Mouse (Mus musculus): ENCODE results near the gene Mast4.

DNA sequence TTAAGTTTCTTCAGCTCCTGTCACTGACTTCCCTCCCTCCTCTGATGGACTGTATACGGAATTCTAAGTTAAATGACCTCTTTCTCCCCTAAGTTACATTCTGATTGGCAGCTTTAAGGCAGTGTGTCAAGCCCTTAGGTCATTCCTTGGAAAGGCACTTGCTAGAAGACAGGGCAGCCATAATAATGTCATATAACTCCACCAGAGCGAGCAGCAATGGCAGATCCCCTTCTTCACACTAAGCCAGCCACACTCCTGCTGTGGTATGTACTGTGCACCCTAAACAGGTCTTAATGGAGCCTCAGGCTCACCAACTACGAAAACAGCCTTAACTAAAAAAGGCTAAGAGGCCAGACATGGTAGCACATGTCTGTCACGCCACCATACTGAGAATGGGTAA is 123.6 kb downstream of the Mast4 start:
- TF ChIP-seq TAL1 (conservative IDR thresholded peaks at IDR 0.05; ENCODE audit: low read depth, low read length) (no peak), CTCF (IDR thresholded peaks at IDR 0.05; ENCODE audit: low read depth, low read length) (no peak)

Measured in G1E (cell line).